Mouse (Mus musculus) inflammation-experienced regulatory T-cells, adult 6 months (primary cell): ENCODE results near the gene Ccl8. TPM values are rescaled to one million over a fixed set of nuclear protein-coding genes. Genes with fewer than 3 reads are reported as not detected.

Experiments
- ATAC-seq: one replicate; pipeline ENCODE4 v1.8.0; 2017
- polyA plus RNA-seq, 3 experiments: library from polyadenylated mRNA; unstranded; fragments of 100-300 nt; shearing (Covaris generic); gene quantifications; one replicate each; pipeline ENCODE4 v1.2.1; 2017

The Ccl8 gene
- polyA plus RNA-seq = 1 to 10 TPM in 1 of 3 experiments, under 1 TPM in 1, not detected in 1; 0.99 to 4.0 TPM

GRCm38 (mm10) chr11:82114885-82115284 is at the start of gene Ccl8:
Gene Ccl8, plus strand, starts transcription at chr11:82115185.
- ATAC-seq = no peak

- no peak for ATAC-seq
Observed at GRCm38 (mm10) chr11:82066953-82067571, 47.9 kb upstream of the Ccl8 start.

GRCm38 (mm10) chr11:82071076-82071475 is 43.9 kb upstream of the Ccl8 start:
- no peak for ATAC-seq

DNA sequence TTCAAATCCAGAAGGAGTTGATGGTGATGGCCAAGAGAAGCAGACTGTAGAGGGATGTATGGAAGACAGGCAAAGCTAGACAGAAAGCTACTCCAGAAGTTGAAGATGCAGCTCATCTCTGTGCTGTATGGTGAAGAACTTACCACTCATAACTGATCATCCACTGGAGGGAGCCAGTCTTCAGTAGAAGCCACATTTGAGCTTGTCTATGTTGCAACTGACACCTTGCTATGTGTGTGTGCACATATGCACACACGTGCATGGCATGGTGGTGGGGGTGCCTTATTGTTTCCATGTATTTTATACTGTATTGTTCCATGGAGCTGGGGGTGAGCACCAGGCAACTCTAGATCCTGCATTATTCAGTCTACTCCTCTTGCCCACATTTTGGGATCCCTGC is 42.6 kb upstream of the Ccl8 start:
- no peak for ATAC-seq

DNA sequence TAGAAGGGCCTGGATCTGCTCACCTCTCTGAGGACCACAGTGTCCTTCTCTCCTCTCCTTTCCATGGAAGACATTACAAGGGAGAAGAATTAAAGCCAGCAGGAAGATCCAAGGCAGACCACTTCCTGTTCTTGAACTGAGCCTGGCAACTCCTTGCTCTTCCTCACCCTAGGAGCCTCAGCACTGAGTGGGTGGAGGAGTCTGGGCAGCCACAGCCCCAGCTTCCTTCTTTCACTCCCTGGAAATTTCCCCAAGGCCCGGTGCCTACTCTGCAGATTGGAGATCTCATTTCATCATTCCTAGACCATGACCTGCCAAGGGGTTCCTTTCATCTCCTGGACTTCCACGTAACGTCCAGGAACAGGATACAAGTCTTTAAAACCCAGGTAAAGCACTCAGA is 42.0 kb upstream of the Ccl8 start:
- ATAC-seq = no peak

DNA sequence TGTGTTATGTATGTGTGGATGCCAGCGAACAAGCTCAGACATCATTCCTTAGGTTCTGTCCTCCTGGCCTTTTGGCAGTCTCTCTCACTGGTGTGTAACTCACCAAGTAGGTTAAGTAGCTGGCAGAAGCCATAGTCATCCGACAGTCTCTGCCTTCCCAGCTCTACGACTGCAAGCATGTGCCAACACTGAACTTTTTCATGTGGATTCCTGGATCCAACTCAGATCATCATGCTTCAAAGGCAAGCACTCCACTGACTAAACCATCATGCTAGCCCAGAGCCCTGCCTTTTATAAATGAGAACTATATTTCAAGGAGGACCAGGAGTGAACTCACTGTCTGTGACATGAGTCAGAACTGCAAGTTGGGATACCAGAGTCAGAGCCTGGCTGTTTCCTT is 41.3 kb upstream of the Ccl8 start:
- ATAC-seq = no peak

- no peak for ATAC-seq
Observed at GRCm38 (mm10) chr11:82077031-82077430, 38.0 kb upstream of the Ccl8 start.

- ATAC-seq = no peak
Observed at GRCm38 (mm10) chr11:82078136-82078730, 36.8 kb upstream of the Ccl8 start.

- no peak for ATAC-seq
Observed at GRCm38 (mm10) chr11:82080865-82081264, 34.1 kb upstream of the Ccl8 start.

DNA sequence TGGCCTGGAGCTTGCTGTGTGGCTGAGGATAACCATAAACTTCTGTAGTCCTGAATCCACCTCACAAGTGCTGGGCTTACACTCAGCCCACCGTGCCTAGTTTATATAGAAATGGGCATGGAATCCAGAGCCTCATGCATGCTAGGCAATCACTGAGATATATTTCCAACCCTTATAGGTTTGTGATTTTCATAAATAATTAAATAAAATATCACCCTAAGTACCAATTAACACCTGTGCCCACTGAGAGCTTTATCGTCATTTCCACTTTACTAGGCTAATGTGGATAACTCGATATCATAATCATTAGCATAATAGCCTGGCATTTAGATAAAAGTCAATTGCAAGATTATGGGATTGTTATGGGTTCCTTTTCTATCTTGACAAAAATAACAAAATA is 30.6 kb upstream of the Ccl8 start:
- no peak for ATAC-seq

DNA sequence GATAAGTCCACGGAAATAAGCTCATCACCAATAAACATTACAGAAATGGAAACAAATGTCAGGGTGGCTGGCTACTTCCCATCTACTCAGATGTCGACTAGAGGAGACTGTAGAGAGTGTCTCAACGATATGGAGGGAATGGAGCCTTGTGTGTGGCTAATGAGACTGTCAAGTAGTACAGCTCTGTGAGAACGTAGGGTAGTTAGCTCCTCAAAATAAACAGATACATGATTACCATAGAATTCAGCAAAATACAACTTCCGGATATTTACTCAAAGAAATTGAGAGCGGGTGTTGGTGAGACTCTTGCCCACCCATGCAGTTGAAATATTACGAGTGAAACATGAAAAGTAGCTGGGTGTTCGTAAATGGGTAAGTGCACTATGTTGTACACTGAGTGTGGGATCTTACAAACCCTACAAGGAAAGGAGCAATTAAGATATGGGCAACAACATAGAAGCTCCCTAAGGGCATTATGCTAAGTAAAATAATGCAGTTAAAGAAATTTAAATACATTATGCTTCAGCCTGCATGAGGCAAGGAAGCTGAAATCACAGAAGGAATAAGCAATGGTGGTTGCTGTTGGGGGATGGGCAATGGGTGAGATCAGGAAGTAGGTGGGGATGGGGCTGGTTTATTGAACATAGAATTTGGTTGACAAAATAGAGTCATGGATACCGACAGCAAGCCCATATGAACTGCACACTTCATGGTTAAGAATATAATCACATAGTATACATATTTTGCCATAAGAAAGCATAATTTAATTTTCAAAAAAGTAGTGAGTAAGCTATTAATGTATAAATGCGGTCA is 15.3 kb upstream of the Ccl8 start:
- no peak for ATAC-seq

DNA sequence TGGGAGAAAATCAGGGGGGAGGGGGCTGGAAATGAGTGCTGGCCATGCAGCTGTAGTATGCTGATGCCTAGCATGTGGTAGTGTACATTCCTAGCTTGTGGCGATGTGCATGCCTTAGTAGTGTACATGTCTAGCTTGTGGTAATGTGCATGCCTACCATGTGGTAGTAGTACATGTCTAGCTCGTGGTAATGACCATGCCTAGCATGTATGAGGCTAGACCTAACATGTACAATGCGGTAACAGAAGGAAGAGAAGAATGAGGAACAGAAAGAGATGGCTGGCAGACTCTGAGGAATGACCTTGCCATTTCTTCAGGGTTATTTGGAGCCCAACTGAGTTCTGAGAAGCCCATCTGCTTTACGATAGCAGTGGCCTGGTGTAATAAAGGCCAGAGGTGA is 13.9 kb upstream of the Ccl8 start:
- ATAC-seq = no peak

- no peak for ATAC-seq
Observed at GRCm38 (mm10) chr11:82101529-82101928, 13.5 kb upstream of the Ccl8 start, which contains the start of gene Ccl12. Gene Ccl12, plus strand, starts transcription at chr11:82101845.

GRCm38 (mm10) chr11:82109611-82110010 is 5.4 kb upstream of the Ccl8 start:
- no peak for ATAC-seq

- no peak for ATAC-seq
Observed at GRCm38 (mm10) chr11:82110372-82111248, 4.4 kb upstream of the Ccl8 start.

GRCm38 (mm10) chr11:82116041-82116440 is 1.1 kb downstream of the Ccl8 start:
- ATAC-seq = no peak

DNA sequence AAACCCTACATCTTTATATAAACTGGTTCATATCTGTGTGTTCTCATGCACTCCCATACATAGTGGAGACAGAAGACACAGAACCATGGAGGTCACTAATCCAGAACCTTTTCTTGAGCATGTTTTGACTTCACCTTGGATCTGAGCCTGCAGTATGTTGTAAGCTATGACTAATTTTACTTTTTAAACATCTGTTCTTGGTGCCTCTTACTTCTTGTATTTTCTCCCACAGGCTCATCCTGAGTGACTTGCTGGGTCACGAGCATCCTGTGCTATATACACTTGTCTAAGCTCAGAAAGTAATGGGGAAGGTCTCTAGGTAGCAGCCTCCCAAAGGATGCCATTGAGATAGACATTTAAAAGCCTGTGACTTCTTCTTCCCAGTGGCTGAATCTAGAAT is 18.0 kb downstream of the Ccl8 start:
- ATAC-seq = no peak

DNA sequence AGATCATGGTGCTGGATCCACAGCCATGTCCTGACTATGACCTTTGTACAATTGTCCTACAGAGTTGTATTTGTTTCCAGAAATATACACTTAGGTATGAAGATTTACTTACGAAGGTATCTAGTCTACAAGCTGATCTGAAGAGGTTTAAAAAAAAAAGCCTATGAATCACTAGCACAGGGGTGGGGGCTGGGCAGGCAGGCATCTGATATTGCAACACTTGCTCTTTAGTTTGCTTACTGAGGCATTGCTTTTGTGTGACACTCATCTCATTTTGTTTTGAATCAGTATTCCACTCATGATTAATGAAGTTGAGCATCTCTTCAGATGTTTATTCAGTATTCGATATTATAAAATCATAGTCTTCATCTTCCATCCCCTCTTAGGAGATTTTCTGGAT is 21.2 kb downstream of the Ccl8 start:
- no peak for ATAC-seq

- no peak for ATAC-seq
Observed at GRCm38 (mm10) chr11:82139492-82140094, 24.6 kb downstream of the Ccl8 start.

GRCm38 (mm10) chr11:82159126-82159525 is 44.1 kb downstream of the Ccl8 start:
- ATAC-seq = no peak

DNA sequence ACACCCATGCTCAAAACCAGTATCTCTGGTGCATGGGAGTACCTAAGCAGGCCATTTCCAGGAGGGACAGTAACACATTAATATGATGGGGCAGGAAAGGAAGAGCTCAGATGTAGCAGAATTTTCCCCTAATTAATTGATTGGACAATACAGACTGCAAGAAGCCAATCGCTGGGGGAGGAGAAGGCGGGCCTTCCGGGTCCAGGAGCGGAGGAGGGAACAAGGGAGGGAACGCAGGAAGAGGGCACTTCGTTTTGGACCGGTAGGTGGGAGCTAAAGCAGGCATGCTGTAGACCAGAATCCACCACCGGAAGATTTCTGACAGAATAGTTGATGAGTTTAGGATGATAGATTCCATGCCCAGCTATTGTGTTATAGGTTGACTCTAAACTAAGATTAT is 48.3 kb downstream of the Ccl8 start:
- ATAC-seq = no peak
